Mouse (Mus musculus): ENCODE results near the gene Tdrd5.
"Not testable (repeated sequence)": the region's sequence is repeated elsewhere in the genome, so short reads cannot be mapped to it uniquely, and the experiment has no call there.

Tdrd5 gene

GRCm38 (mm10) chr1:156251096-156251495 is 52.4 kb downstream of the Tdrd5 start:
- DNase-seq = not testable (repeated sequence)

DNA sequence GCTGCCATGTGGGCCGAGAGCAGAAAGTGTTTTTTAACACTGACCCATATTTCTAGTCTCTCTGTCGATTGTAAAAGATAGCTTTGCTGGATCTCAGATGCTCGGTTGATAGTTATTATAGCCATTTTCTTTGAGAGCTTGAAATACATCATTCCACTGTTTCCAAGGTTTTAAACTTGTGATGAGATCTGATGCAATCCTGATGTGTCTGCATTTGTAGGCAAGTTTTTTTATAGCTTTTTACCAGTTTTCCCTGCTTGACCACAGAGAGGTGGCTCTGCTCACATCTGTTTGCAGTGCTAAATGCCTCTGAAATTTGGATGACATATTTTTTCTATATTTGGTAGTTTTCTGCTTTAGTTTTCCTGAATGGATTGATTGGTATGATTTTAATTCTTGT is 55.6 kb downstream of the Tdrd5 start:
- DNase-seq = no peak

DNA sequence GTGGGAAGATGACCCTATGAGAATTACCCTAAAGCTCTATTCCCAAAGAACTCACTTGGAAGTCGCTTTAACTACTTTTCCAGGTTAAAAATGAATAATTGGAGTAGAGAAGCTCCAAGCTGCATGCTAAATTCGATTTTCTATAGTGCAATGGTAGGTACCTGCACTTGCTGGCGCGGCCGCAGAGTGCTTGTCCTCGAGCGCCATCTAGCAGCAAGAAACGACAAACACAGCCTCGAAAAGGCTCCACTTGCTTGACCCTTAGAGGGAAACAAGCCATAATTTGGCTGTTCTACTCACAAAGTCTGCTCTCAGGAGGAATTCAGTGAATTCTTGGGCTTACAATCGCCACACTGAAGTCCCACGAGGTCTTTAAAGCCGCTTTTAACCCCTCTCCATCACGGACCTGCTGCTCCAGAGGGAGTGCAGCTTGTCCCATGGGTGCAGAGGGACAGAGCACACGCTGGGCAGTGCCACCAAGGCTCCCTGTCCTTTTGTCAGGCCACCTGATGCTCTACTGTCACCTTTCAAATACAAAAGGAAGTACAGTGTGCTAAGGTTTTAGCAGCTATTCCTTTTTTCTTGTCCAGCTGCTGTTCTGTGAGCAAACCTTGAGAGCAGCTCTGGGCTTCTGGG is 61.6 kb downstream of the Tdrd5 start:
- DNase-seq = peak; percentile 54

DNA sequence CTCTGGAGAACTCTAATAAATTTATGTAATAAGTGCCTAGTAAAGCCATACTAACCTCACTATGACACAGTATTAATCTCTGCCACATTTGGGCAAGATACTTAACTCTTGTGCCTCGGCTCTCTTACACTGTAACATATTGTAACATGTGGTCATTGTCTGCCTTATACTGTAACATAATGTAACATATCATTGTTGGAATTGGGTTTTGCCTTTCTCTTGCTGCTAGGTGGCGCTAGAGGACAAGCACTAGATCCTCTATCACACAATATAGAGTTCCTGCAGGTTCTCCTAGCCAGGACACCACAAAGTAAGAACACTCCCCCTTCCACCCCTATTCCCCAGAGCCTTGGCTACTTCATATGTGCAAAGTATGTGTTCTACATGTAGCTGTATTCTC is 62.4 kb downstream of the Tdrd5 start:
- peak; percentile 41 for DNase-seq

DNA sequence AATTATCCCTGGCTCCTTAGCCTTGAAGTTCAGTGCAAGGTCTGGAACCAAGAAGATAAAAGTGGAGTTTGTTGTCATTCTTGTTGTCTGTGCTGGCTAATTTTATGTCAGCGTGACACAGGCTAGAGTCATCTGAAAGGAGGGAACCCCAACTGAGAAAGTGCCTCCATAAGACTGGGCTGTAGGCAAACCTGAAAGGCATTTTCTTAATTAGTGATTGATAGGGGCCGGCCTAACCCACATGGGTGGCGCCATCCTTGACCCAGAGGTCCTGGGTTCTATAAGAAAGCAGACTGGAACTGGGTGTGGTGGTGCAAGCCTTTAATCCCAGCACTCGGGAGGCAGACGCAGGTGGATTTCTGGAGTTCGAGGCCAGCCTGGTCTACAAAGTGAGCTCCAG is 72.3 kb downstream of the Tdrd5 start:
- no peak for DNase-seq

DNA sequence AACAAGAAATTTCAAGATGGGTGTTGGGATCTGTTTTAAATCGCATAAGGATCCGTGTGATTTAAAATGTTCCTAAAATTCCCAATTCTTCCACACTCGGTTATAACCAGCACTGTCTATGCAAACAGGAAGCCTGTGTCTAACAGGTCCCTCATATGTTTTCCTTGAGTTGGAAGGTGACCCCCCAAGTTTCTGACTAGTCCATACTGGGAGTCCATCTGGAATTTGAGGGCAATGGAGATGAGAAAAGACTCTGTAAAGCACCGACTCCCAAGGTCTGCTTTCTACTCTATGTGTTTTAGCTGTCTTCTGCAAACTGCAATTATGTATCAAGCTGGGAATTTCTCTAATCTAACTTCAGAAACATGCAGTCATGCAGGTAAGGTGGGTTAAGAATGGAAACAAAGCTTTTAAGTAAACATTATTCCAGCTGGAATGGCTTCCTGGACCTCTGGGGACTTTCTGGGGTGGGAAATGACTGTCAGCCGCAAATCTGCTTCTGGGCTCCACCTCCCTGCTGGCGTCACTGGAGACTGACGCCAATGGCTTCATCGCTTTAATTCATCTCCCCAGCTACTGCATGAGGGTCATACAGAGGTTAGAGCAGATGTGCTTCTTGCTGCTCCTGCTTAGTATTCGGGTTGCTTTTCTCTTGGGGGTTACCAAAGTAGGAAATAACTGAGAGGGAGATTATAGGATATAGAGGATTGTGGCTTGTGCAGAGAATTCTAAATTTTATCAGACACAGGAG is 73.0 kb downstream of the Tdrd5 start:
- no peak for DNase-seq

DNA sequence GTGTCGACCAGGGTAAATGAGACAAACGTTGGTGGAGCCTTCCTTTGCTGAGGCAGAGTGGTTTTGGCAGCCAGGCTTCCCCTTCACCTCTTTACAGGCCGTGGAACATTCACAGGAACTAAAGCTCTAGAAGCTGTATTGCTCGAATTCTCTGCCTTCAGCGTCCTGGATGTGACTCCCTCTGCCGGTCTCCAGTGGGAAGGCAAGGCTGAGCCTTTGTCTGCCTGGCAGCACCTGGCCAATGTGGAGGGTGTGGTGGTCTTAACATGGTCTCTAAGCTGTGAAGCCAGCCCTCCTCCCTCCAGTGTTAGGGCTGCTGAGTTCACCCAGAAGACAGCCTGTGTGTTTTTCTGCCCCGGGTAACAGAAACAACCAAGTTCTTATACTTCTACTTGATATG is 74.0 kb downstream of the Tdrd5 start:
- peak; percentile 49 for DNase-seq

- DNase-seq = no peak
Observed at GRCm38 (mm10) chr1:156228728-156229127, 74.7 kb downstream of the Tdrd5 start.

DNA sequence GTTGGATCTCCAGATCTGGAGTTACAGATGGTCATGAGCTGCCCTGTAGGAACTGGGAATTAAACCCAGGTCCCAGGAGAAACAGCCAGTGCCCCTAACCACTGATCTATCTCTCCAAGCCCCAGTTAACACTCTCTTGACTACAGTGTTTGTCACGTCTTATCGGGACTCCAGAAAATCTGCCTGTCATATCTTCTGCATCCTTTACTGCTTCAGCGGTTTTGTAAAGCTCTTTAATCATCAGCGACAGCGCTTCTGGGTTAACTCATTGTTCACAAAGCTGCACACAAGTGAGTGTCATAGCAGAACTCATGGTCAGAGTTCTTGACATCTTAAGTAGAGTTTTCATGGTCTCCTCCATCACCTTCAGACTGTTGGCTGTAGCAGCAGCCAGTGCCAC is 76.6 kb downstream of the Tdrd5 start:
- DNase-seq = no peak

DNA sequence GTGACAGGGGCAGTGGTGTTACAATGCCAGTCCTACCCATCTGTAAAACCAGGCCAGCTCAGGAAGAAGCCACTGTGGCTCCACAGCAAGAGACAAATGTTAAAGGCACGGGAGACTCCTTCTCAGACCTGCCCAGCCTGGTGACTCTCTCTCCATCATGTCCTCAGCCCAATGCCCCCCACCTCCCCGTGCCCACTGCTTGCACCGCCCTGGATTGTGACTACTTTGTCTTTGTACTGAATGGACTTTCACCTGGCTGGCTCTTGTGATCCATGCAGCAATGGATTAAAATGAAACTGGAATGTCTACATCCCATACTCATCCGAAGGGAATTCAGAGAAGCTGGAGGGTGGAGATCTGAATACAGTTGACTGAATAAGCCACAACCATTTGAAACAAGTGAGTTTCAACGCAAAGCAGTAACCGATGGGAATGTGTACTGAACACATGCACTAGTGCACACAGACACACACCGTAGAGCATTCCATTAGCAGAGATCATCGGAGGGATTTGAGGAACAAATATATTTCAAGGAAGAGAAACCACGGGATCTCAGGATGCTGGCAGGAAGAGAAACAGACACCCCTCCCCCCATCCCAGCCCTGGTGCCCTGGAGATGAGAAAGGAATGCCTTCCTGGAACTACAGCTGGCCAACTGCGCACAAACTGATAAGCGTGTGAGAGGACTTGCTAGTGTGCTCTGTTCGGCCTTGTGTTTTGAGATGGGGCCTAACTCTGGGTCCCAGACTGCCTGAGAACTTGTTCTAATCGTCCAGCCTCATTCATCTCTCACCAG is 81.1 kb downstream of the Tdrd5 start:
- DNase-seq = no peak

GRCm38 (mm10) chr1:156221327-156221726 is 82.1 kb downstream of the Tdrd5 start:
- no peak for DNase-seq

DNA sequence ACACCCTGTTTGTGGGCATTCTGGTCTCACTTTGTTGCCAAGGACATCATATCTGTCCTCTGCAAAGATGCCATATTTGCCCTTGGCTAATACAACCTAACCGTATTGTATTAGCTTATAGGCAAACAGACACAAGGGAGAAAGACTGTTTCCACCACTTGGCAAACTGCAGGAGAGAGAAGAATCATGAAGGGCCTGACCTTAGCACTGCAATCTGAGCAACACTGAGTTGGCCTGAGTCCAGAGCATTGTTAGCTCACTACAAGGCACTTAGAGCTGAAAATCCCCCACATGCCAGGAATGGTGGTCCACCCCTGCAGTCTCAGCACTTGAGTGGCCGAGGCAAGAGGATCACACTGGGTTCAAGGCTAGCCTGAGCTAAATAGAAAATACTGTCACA is 84.9 kb downstream of the Tdrd5 start:
- no peak for DNase-seq

DNA sequence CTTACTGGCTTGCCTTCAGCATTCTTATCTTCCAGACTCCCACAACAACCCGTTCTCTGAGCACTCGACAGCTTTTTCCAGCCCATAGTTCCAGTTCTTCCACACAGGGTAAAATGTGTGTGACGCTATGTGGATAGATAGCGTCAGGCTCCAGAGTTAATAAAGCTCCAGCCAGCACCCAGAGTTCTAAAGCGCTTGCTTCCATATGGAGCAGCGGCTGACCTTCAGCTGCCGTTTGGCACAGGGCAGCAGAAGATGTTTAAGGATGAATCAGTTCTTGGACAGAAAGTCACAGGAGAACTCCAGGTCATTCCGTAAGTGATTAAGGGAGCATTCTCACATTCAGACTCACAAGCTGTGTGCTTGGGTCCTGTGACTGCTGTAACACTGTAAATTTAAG is 85.5 kb downstream of the Tdrd5 start:
- DNase-seq = no peak

- no peak for DNase-seq
Observed at GRCm38 (mm10) chr1:156217393-156217792, 86.1 kb downstream of the Tdrd5 start.

DNA sequence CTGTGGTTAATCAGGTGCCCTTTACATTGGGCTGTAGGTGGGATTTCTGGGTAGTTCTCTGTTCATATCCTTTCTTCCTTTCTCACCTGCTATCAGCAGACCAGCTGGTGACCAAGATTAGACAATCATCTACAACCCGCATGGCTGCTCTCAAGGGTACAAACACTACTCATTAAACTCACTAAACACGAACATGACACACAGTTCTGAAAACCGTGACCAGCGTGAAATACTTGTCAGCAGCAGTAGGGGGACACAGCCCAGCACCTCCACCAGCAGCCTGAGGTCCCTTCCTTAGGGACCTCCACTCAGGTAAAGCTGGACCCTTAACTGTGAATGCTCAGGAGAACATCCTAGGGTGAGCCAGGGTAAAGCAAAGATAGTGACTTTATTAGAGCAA is 87.2 kb downstream of the Tdrd5 start:
- DNase-seq = no peak

- DNase-seq = no peak
Observed at GRCm38 (mm10) chr1:156214651-156215050, 88.8 kb downstream of the Tdrd5 start.

DNA sequence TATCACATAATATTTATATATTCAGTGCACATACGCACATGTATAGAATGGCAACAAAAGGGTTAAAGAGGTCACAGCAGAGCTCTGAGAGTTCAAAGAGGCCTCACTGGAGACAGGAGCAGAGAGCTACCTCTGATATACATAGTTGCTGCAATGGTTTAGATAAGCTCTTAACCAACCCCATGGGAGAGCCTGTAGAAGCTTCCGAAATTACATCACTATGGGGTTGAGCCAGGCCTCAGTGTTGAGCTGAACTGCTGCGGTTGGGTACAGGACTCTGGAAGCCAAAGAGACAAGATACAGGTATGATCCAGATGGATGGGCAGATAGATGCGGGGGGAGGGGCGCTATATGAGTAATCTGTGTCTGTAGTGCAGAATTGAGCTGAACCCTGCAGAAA is 90.5 kb downstream of the Tdrd5 start:
- no peak for DNase-seq

DNA sequence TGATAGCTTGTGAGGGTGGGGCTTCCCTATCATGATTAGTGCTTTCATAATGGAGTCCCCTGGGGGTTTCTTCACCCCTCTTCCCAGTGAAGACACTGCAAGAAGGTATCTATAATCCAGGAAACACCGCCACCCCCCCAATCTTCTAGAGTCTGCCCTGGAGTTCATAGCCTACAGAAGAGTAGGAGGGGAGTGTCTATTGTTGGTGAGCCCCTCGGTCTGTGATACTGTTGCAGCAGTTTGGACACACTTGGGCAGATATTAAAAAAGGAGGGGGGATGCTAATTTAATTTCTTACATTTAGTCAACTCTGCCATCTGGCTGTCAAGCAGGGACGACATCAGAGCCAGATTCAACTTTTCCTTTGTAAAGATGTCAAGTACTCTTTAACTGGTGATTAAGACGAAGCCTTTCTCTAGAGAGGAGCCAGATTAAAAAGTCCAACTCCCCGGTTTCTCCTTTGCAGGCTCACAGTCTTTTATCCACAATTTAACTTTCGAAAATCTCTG is 91.6 kb downstream of the Tdrd5 start:
- DNase-seq = no peak
